Mouse (Mus musculus): ENCODE results near the gene Acad10.
"Not testable (repeated sequence)": the region's sequence is repeated elsewhere in the genome, so short reads cannot be mapped to it uniquely, and the experiment has no call there.

Gene Acad10

DNA sequence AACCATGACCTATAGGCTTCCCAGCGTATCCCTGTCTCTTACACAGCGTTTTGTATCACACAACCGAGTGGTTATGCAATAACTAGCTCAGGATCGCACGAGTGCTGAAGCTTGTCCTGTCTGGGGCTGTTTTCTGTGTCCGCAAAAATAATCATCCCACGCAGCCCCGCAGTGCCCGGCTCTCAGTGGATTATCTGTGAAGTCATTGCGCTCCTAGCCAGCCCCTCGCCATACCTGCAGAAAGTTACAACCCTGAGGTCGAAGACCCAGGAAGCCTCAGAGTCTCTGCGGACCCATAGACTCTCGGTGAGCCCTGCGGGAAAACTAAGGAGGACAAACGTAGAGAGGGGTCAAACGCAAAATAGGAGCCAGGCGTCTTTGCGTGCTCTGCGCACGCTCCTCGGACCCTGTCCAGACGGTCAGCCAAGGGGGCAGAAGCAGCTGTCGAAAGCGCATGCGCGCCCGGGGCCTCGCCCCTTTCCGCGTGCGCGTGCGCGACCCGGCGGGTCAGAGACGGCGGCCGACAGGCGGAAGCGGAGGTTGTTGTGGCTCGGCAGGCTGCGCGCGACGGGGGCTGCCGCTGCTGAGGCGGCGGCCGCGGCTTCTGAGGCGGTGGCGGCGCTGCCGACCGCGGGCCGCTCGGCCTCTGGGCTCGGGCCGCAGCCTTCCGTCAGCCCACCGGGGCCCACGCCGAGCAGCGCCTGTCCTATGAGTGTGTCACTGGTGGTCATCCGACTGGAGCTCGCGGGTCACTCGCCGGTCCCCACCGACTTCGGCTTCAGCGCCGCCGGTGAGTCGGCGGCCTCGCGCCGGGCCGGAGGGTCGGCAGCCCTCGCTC is at the start of gene Acad10, which contains the start of gene Brap:
TSS of gene Acad10 (minus strand) at position 456 of the 838 bp plus-strand sequence.
TSS of gene Brap (plus strand) at position 505 of the 838 bp plus-strand sequence.
- peak; percentile 96 to 97 for DNase-seq

GRCm38 (mm10) chr5:121704512-121705248 is 44.4 kb upstream of the Acad10 start:
- no peak for DNase-seq

GRCm38 (mm10) chr5:121703341-121703740 is 43.0 kb upstream of the Acad10 start:
- no peak for DNase-seq

DNA sequence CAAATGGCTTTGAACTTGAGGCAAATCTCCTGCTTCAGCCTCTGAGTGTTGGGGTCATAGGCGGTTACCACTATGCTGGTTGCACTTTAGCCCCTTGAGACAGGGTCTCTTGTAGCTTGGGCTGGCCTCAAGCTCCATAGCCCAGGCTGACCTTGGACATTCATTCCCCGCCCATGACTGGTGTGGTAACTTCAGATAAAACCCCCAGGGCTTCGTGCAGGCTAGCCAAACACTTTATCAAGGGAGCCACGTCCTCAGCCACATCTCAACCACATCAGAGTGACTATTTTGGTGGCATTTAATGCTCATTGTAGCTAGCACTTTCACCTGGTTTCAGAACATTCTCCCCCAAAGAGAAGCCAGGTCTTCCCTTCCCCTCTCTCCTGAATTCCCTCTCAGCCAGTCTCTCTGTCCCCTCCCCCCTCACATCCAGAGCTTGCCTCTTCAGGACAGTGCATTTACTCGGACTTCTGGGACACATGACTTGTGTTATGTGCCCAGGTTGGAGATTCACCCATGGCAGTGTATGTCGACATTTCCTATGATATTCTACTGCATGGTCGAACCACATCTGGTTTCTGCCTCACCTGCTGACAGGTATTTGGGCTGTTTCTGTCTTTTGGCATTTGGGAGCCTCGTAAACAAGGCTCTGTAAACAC is 40.9 kb upstream of the Acad10 start:
- no peak for DNase-seq

DNA sequence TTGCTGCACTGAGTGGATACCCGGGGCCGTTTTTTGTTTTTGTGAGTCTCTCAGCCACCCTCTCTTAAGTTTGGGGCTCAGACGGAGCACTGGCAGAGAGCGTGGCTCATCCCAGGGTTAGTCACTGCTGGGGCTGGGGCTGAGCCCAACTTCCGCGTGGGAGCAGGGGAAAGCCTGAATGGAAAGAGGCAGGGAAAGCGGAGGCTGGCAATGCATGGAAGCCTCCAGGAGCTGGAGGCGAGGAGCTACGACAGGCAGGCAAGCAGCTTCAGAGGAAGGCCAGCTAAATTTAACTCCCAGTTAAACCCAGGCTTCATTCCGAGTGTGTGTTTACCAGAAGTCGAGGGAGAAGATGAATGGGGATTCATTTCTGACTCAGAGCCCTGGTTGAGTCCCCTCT is 40.2 kb upstream of the Acad10 start:
- no peak for DNase-seq

GRCm38 (mm10) chr5:121699891-121700290 is 39.6 kb upstream of the Acad10 start:
- DNase-seq, result no peak

DNA sequence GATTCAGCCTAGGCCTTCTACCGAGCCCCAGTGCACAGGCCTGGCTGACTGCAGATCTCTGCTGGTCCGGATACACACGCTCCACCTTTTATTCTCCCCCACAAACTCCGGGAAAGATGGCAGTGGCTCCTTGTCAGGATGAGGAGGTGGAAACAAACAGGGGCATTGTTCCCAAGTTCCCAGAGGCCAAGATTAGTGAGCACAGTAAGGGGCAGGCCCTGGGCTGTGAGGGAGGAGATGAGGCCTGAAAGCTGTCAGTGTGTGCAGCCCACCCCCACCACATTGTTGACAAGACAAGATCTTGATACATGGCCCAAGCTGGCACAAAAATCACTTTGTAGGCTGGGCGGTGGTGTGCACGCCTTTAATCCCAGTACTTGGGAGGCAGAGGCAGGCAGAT is 36.4 kb upstream of the Acad10 start:
- no peak for DNase-seq

- DNase-seq, result no peak
These were observed 32.6 kb upstream of the Acad10 start for GRCm38 (mm10) chr5:121692897-121693296.

DNA sequence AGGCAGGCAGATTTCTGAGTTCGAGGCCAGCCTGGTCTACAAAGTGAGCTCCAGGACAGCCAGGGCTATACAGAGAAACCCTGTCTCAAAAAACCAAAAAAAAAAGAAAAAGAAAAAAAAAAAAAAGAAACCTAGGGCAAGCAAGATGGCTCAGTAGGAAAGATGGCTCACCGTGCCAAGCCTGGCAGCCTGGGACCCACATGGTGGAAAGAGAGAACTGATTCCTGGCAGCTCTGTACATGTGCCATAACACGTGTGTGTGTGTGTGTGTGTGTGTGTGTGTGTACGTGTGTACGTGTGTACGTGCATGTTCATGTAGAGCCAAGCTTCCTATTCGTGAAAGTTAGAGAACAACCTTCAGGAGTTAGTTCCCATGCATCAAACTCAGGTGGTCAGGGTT is 31.1 kb upstream of the Acad10 start:
- DNase-seq, result not testable (repeated sequence)

- DNase-seq, result peak; percentile 22 to 33
These were observed 30.3 kb upstream of the Acad10 start for GRCm38 (mm10) chr5:121690482-121691211.

DNA sequence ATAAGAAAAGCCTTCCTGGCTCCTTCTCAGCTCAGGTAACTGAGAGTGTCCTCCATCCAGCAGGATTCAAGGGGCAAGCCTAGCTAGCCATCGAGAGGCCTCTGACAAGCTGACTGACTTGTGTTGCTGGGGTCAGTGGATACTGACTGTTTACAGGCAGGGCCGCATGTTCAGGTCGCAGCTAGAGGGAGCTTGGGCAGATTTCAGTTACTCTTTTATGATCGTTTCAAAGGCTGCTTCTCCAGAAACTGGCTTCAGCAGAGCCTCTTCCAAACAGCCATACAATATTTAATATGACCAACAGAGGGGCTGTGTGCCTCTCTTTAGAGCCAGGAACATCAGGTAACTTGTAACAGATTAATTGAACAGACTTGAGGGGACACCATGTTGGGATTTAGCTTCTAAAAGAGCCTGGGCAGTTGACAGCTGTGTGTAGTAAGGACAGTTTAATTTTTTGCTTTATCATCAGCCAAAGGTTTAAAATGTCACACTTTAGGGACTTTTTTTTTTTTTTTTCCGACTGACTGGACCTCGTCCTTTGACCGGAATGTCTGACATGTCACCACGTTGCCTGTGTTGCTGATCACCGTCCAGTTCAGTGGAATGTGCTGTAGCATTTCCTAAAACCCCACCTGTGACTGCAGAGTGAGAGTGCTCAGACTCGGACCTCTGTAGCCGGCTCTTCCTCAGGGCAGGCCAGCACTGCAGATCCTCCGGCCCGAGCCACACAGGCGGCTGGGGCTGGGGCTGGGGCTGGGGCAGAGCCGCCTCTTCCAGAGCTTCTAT is 26.0 kb upstream of the Acad10 start:
- DNase-seq, result no peak

- DNase-seq, result no peak
These were observed 25.2 kb upstream of the Acad10 start for GRCm38 (mm10) chr5:121685495-121685894.

DNA sequence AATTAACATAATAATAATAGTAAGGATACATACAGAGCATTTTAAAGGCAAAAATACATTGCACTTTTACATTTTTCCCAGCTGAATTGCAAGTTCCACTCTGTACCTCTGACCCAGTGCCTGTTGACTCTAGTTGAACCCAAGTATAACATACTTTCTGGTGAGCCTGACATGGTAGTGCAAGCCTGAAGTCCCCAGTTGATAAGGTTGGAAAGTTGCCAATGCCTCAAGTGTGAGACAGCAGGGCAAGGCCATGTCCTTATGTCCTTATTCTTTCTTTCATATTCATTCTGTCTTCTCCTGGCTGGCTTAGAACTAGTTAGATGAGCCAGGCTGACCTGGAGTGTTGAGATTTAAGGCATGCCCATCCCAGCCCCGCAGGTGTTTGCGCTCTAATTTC is 21.9 kb upstream of the Acad10 start:
- no peak for DNase-seq

GRCm38 (mm10) chr5:121670412-121670811 is 10.1 kb upstream of the Acad10 start:
- no peak for DNase-seq

DNA sequence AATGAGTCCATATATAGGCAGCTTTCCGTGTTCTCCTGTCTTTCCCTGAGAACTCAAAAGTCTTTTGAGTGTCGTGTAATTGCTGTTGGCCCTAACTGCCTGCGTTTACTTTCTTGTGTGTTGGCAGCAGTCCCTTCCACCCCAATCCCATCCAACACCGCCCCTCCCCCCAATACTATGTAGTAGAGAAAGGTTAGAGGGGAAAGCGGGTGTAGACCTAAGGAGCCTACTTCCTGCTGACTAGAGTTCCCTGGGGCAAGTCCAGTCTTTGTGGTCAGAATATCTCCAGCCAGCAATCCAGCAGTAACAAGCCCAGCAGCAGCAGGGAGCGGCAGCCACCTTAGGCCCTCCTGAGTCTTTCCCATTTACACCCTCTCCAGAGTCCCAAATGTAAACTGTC is 8.1 kb upstream of the Acad10 start:
- no peak for DNase-seq

DNA sequence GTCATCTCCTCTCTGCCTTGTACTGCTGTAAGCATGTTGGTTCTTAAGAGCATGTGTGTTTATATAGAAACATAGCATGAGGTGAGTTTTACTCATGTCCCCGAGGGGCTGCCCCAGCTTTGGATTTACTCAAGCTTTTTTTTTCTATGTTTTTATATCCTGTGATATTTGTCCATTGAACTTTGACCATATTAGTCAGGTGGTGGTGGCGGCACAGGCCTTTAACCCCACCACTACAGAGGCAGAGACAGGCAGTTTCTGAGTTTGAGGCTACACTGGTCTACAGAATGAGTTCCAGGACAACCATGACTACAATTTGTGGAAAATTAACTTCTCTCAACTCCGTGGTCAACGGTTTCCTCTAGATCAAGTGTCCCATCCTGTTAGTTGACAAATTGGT is 6.8 kb upstream of the Acad10 start:
- DNase-seq, result no peak

GRCm38 (mm10) chr5:121664971-121665370 is 4.7 kb upstream of the Acad10 start:
- no peak for DNase-seq

GRCm38 (mm10) chr5:121664078-121664477 is 3.8 kb upstream of the Acad10 start:
- DNase-seq, result peak; percentile 27 to 37

DNA sequence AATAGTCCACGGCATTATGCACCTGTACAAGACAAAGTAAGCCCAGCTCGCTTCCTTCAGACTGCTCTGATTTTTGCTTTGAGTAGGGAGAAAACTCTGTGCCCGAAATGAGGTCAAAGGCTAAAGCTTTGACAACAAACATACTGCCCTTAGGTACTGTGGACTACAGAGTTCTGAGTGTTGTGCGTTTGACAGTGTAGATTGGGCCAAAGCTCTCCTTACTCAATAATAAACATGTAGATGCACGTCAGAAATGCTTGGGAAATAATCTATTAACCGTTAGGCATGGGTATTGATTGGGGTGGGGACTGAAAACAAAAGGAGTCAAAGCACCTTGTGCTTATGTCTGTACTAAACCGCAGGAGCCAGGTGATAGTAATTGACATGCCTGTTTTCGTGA is 3.1 kb upstream of the Acad10 start:
- DNase-seq, result no peak

DNA sequence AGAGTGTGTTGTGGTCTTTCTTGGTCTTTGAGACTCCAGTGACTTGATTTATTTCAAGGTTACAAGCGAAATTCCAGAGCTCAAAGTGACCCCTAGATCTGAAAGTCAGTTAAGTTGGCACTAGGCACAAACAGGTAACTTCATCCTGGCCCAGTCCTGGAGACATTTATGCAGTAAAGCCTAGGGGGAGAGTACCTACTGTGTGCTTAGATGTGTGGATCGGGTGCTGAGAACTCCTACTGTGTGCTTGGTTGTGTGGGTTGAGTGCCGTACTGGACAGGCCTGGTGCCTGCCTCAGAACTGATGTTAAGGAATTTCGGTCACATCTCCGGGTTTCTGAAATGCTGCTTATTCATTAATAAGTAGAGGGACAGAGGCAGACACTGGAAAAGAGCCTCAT is 1.2 kb upstream of the Acad10 start:
- DNase-seq, result no peak

- no peak for DNase-seq
These were observed 562 bp upstream of the Acad10 start for GRCm38 (mm10) chr5:121660897-121661254.

DNA sequence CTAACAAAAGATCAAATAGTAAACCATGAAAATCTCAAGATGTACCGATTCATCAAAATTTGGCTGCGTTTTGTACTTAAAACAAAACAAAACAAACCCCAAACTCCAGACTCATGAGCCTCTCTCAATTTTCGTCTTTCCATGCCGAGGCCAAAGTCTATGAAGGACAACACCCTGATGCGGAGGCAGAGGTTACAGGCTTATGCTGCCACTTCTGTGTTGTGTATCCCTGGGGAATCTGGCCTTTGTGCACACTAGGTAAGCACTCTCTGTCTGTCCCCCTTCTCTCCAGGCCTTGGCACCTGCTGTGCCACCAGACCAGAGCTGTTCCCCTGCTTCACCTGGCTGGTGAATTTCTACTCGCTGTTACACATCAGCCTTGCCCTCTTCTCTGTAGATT is 2.7 kb downstream of the Acad10 start:
- DNase-seq, result not testable (repeated sequence)

All from cerebellum, postnatal 36 days (tissue).